Mouse (Mus musculus) liver, embryonic 16.5 days (tissue): ENCODE measurements around the gene Sec24b. TPM values are rescaled to one million over a fixed set of nuclear protein-coding genes. Genes with fewer than 3 reads are reported as not detected.

Experiments
- ATAC-seq: fragments of 200-750 bp; cut with Nextera tagmentation; 2 replicates; pipeline ENCODE4 v1.8.0; 2017; ENCODE audit warnings: low read depth, mild to moderate bottlenecking, moderate number of reproducible peaks, moderate library complexity
- H3K27ac ChIP-seq: fragments of 300-500 bp; sonication (generic); 2 replicates; pipeline ENCODE4 v1.5.1; 2014; ENCODE audit warnings: mild to moderate bottlenecking, low read length
- H3K27me3 ChIP-seq: fragments of 300-500 bp; sonication (generic); 2 replicates; pipeline ENCODE4 v1.6.1; 2014; ENCODE audit warnings: low read depth, low read length, mixed read lengths; ENCODE audit not compliant: control insufficient read depth, insufficient read depth
- H3K36me3 ChIP-seq: fragments of 300-500 bp; sonication (generic); 2 replicates; pipeline ENCODE4 v1.6.1; 2014; ENCODE audit warnings: mild to moderate bottlenecking; ENCODE audit not compliant: control insufficient read depth, insufficient read depth
- H3K4me1 ChIP-seq: fragments of 300-500 bp; sonication (generic); 2 replicates; pipeline ENCODE4 v1.6.1; 2014; ENCODE audit warnings: low read depth, low read length, mixed read lengths; ENCODE audit not compliant: control insufficient read depth
- H3K4me2 ChIP-seq: fragments of 300-500 bp; sonication (generic); 2 replicates; pipeline ENCODE4 v1.6.1; 2014; ENCODE audit warnings: low read depth, low read length, mixed read lengths
- H3K4me3 ChIP-seq: fragments of 300-500 bp; sonication (generic); 2 replicates; pipeline ENCODE4 v1.5.1; 2014; ENCODE audit warnings: low read depth, mild to moderate bottlenecking, low read length
- H3K9ac ChIP-seq: fragments of 300-500 bp; sonication (generic); 2 replicates; pipeline ENCODE4 v1.6.1; 2014; ENCODE audit warnings: low read depth, low read length
- H3K9me3 ChIP-seq: fragments of 300-500 bp; sonication (generic); replicated peaks from 2 replicates; pipeline ENCODE4 v1.6.1; 2016; ENCODE audit warnings: low read length; ENCODE audit not compliant: control insufficient read depth
- WGBS: fragments of 180-500 bp; shearing (Covaris S2); extraction: QIAGEN DNeasy Blood & Tissue Kit; methylation state at CpG from one replicate; pipeline ENCODE4 v1.1.7; 2014; ENCODE audit not compliant: insufficient replicate concordance; 5-methylcytosine and 5-hydroxymethylcytosine counted together
- polyA plus RNA-seq: library from polyadenylated mRNA; unstranded; fragments of >200 nt; fragmentation: Nextera tagmentation; extraction: Ambion mirVana; gene quantifications from 2 replicates; pipeline ENCODE4 v1.2.1, GENCODE M21; 2015

Sec24b gene
- polyA plus RNA-seq, 1 experiment from 2014 or later: 10.3 TPM

- 0 out of 2 replicates have a peak overlapping the region, but pooled peaks have one; percentile 65 for H3K9ac ChIP-seq
- H3K27ac ChIP-seq: no peak overlapping the region
- WGBS: 17% methylated on average over 19 of the region's 19 CpGs
- ATAC-seq: no peak
- no peaks in the 10 kb centered on the region for H3K9me3 ChIP-seq
- H3K4me3 ChIP-seq: peak overlapping the region; percentile 67
- peak overlapping the region; percentile 82 for H3K4me2 ChIP-seq
- peaks cover 12% of the 10 kb centered on the region for H3K4me1 ChIP-seq
- H3K27me3 ChIP-seq: peaks cover 16% of the 10 kb centered on the region
- no peaks in the 10 kb centered on the region for H3K36me3 ChIP-seq
Observed at GRCm38 (mm10) chr3:129970529-129971515, 90.5 kb downstream of the Sec24b start.

- WGBS: under 1% methylated on average over 63 of the region's 63 CpGs
- Histone ChIP-seq H3K4me2 (peak within 1 kb of the TSS; percentile 82), H3K4me1 (peaks cover 12% of the 10 kb centered on the region), H3K27ac (peak within 1 kb of the TSS; percentile 41; the same call in 1 of the 2 replicates), H3K9ac (peak within 1 kb of the TSS; percentile 65), H3K27me3 (peaks cover 16% of the 10 kb centered on the region), H3K36me3 (no peaks in the 10 kb centered on the region), H3K4me3 (peak within 1 kb of the TSS; percentile 67), H3K9me3 (no peaks in the 10 kb centered on the region)
- peak; percentile 87 for ATAC-seq
Observed at GRCm38 (mm10) chr3:129969432-129970395, 91.6 kb downstream of the Sec24b start, which contains the start of gene Mcub. TSS of gene Mcub (minus strand) at chr3:129970206.

GRCm38 (mm10) chr3:129969031-129969430, 92.3 kb downstream of the Sec24b start:
- peak overlapping the region; percentile 82 for H3K4me2 ChIP-seq
- H3K27me3 ChIP-seq: peaks cover 16% of the 10 kb centered on the region
- H3K4me1 ChIP-seq: peaks cover 12% of the 10 kb centered on the region
- H3K4me3 ChIP-seq: peak overlapping the region; percentile 67
- H3K9ac ChIP-seq: peak overlapping the region; percentile 65
- H3K27ac ChIP-seq: peak overlapping the region; percentile 41; the same call in 1 of the 2 replicates
- no peaks in the 10 kb centered on the region for H3K9me3 ChIP-seq
- WGBS: 31% methylated on average over 10 of the region's 10 CpGs
- no peaks in the 10 kb centered on the region for H3K36me3 ChIP-seq
- ATAC-seq: no peak

- Histone ChIP-seq H3K27ac (no peak overlapping the region), H3K4me1 (peaks cover 12% of the 10 kb centered on the region), H3K4me2 (peak overlapping the region; percentile 2; the same call in 1 of the 2 replicates), H3K9me3 (no peaks in the 10 kb centered on the region), H3K36me3 (no peaks in the 10 kb centered on the region), H3K4me3 (no peak overlapping the region), H3K9ac (no peak overlapping the region), H3K27me3 (peaks cover 16% of the 10 kb centered on the region)
- WGBS: 47% methylated on average over 9 of the region's 9 CpGs
- ATAC-seq: peak; percentile 75
Observed at GRCm38 (mm10) chr3:129967874-129968273, 93.5 kb downstream of the Sec24b start.

GRCm38 (mm10) chr3:129964681-129965080, 96.7 kb downstream of the Sec24b start:
- no peak overlapping the region for H3K4me2 ChIP-seq
- no peak overlapping the region for H3K27ac ChIP-seq
- peaks cover 3% of the 10 kb centered on the region for H3K4me1 ChIP-seq
- no peak overlapping the region for H3K4me3 ChIP-seq
- no peak for ATAC-seq
- H3K9me3 ChIP-seq: no peaks in the 10 kb centered on the region
- WGBS: 74% methylated on average over 8 of the region's 8 CpGs
- H3K36me3 ChIP-seq: no peaks in the 10 kb centered on the region
- H3K27me3 ChIP-seq: peaks cover 12% of the 10 kb centered on the region
- H3K9ac ChIP-seq: no peak overlapping the region

GRCm38 (mm10) chr3:129962533-129962932, 98.8 kb downstream of the Sec24b start:
- WGBS: 67% methylated on average over 8 of the region's 8 CpGs
- Histone ChIP-seq H3K27ac (no peak overlapping the region), H3K4me2 (no peak overlapping the region), H3K4me3 (no peak overlapping the region), H3K27me3 (no peaks in the 10 kb centered on the region; the same call in 1 of the 2 replicates), H3K9ac (no peak overlapping the region), H3K4me1 (no peaks in the 10 kb centered on the region; the same call in 1 of the 2 replicates), H3K36me3 (no peaks in the 10 kb centered on the region), H3K9me3 (no peaks in the 10 kb centered on the region)
- no peak for ATAC-seq

- H3K4me3 ChIP-seq: no peak overlapping the region
- no peaks in the 10 kb centered on the region for H3K27me3 ChIP-seq
- H3K36me3 ChIP-seq: no peaks in the 10 kb centered on the region
- H3K9ac ChIP-seq: no peak overlapping the region
- no peaks in the 10 kb centered on the region for H3K9me3 ChIP-seq
- no peak overlapping the region for H3K27ac ChIP-seq
- no peak overlapping the region for H3K4me2 ChIP-seq
- no peaks in the 10 kb centered on the region for H3K4me1 ChIP-seq
- WGBS: 65% methylated on average over 4 of the region's 4 CpGs
- no peak for ATAC-seq
Observed at GRCm38 (mm10) chr3:129953296-129953695, 108.1 kb downstream of the Sec24b start.

- Histone ChIP-seq H3K9ac (no peak overlapping the region), H3K36me3 (no peaks in the 10 kb centered on the region), H3K27ac (no peak overlapping the region), H3K4me2 (no peak overlapping the region), H3K4me1 (no peaks in the 10 kb centered on the region; the same call in 1 of the 2 replicates), H3K4me3 (no peak overlapping the region), H3K27me3 (no peaks in the 10 kb centered on the region), H3K9me3 (no peaks in the 10 kb centered on the region)
- ATAC-seq: no peak
- WGBS: 63% methylated on average over 5 of the region's 5 CpGs
Observed at GRCm38 (mm10) chr3:129949158-129949773, 112.1 kb downstream of the Sec24b start.
